Mouse (Mus musculus): Measurements from ENCODE around the gene Rap1gap2.

- no peak for TF ChIP-seq POLR2A (IDR thresholded peaks at IDR 0.05; ENCODE audit: low read depth, low read length)
- TF ChIP-seq CTCF (IDR thresholded peaks at IDR 0.05; ENCODE audit: borderline replicate concordance, insufficient read depth, low read length): no peak
These were observed 20.0 kb downstream of the Rap1gap2 start for GRCm38 (mm10) chr11:74590691-74591090.
